Mouse (Mus musculus): ENCODE measurements around the gene Srp72. TPM values are rescaled to one million over a fixed set of nuclear protein-coding genes. Genes with fewer than 3 reads are reported as not detected.

Gene Srp72
- 90.4 TPM for polyA plus RNA-seq (2017; shearing (Covaris generic))

GRCm38 (mm10) chr5:76974554-76975285, at the start of gene Srp72:
Srp72 (plus strand) TSS chr5:76974683.

GRCm38 (mm10) chr5:76951106-76952027, 23.1 kb upstream of the Srp72 start, which contains the start of the genes Paics and Ppat:
Paics (plus strand) TSS chr5:76951307.
Ppat (minus strand) TSS chr5:76951578.

GRCm38 (mm10) chr5:77004051-77004821, 29.8 kb downstream of the Srp72 start, which contains the start of gene Arl9:
Arl9 (plus strand) TSS chr5:77004055.

GRCm38 (mm10) chr5:77015544-77016482, 41.3 kb downstream of the Srp72 start, which contains the start of gene Thegl:
Thegl (plus strand) TSS chr5:77016023.

Other genes starting within 250 kb of the Srp72 start
- 15.8 TPM for gene Aasdh, start 69.2 kb upstream of the Srp72 start, polyA plus RNA-seq (2017; shearing (Covaris generic))
- 92.6 TPM for gene Paics, start 23.4 kb upstream of the Srp72 start, polyA plus RNA-seq (2017; shearing (Covaris generic))
- 34.3 TPM for gene Ppat, start 23.1 kb upstream of the Srp72 start, polyA plus RNA-seq (2017; shearing (Covaris generic))
- gene Arl9, start 29.4 kb downstream of the Srp72 start, polyA plus RNA-seq (2017; shearing (Covaris generic)): not detected
- gene Thegl, start 41.3 kb downstream of the Srp72 start, polyA plus RNA-seq (2017; shearing (Covaris generic)): not detected
- 42.1 TPM for gene Hopx, start 140.4 kb downstream of the Srp72 start, polyA plus RNA-seq (2017; shearing (Covaris generic))
- gene Spink2, start 236.8 kb downstream of the Srp72 start, polyA plus RNA-seq (2017; shearing (Covaris generic)): not detected